Mouse (Mus musculus): ENCODE results near the gene Zfp804b. TPM values are rescaled to one million over a fixed set of nuclear protein-coding genes. Genes with fewer than 3 reads are reported as not detected.

Gene Zfp804b
- total RNA-seq, 2 experiments from 2014 or later: not detected

- no peak for ATAC-seq (replicated peaks; ENCODE audit: low FRiP score, poor library complexity, severe bottlenecking)
Measured at GRCm38 (mm10) chr5:6769357-6769892, 575.1 kb downstream of the Zfp804b start.

Other genes with a start within 250 kb of the Zfp804b start
- not detected in 2 replicates for gene Tex47, start 40.6 kb downstream of the Zfp804b start, total RNA-seq (2015; ENCODE audit: low replicate concordance)
- not detected in 2 replicates for gene Tex47, start 40.6 kb downstream of the Zfp804b start, total RNA-seq (2017; ENCODE audit: low replicate concordance)